Mouse (Mus musculus): ENCODE measurements around the gene Trpm6. TPM values are rescaled to one million over a fixed set of nuclear protein-coding genes. Genes with fewer than 3 reads are reported as not detected.

Gene Trpm6
- 30.5 TPM for polyA plus RNA-seq (2014; fragmentation: Illumina TruSeq; extraction: RNeasy Lipid Tissue Mini Kit (QIAGEN cat#74804); ENCODE audit: low read depth, low replicate concordance)

GRCm38 (mm10) chr19:18749598-18750339, at the start of gene Trpm6:
Gene Trpm6 (plus strand): TSS chr19:18749983.

GRCm38 (mm10) chr19:18712866-18713300, 36.9 kb upstream of the Trpm6 start, which contains the start of gene D030056L22Rik:
Gene D030056L22Rik (plus strand): TSS chr19:18713193.

Other genes with a start within 250 kb of the Trpm6 start
- 7.2 TPM for gene Ostf1, start 118.2 kb upstream of the Trpm6 start, polyA plus RNA-seq (2014; fragmentation: Illumina TruSeq; extraction: RNeasy Lipid Tissue Mini Kit (QIAGEN cat#74804); ENCODE audit: low read depth, low replicate concordance)
- gene Nmrk1, start 118.0 kb upstream of the Trpm6 start, polyA plus RNA-seq (2014; fragmentation: Illumina TruSeq; extraction: RNeasy Lipid Tissue Mini Kit (QIAGEN cat#74804); ENCODE audit: low read depth, low replicate concordance): 6.9 TPM
- 99.0 TPM for gene Carnmt1, start 79.2 kb upstream of the Trpm6 start, polyA plus RNA-seq (2014; fragmentation: Illumina TruSeq; extraction: RNeasy Lipid Tissue Mini Kit (QIAGEN cat#74804); ENCODE audit: low read depth, low replicate concordance)
- 193 TPM for gene D030056L22Rik, start 36.8 kb upstream of the Trpm6 start, polyA plus RNA-seq (2014; fragmentation: Illumina TruSeq; extraction: RNeasy Lipid Tissue Mini Kit (QIAGEN cat#74804); ENCODE audit: low read depth, low replicate concordance)